Mouse (Mus musculus): ENCODE measurements around the gene Gm20388.
A peak's percentile ranks its signal among the peaks of the same experiment; 100 is the strongest.

The Gm20388 gene

DNA sequence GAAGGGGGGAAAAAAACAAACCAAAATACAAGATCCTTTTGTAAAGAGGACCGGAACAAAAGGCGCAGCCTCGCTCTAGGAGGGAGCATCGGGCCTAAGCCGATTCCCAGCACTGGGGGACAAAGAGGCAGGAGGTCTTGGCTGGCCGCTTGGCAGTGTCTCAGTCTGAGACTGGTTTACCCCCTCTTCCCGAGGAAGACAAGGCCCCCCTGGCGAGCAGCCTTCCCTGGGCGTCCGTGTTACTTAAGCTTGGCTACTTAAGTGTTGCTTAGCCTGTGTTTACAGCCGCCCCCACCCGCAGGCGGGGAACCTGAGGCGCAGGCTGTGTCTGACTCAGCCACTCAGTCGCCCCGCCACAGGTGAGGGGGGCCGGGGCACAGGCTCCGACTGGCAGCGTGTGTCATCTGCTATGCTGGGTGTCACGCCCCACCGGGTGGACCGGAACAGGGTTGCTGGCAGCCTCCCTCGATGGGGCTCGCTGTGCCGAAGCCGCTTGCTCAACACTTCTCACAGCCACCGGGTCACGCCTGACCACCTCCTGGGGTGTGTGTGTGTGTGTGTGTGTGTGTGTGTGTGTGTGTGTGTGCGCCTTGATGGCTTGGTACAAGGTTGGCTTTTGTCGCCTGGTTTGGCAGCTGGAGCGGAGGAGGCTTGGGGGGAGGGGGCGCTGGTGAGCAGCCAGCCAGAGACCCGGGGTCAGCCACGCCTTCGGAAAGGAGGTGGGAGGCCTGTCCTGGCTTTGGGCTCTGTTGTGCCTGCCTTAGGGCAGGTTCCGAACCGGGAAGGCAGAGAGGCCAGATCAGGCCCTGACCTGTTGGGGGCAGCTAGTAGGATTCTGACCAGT, 628.0 kb downstream of the Gm20388 start:
- DNase-seq (ENCODE audit: low spot score in 2 of 2) = peak in 1 of 2 experiments; percentile 76

GRCm38 (mm10) chr8:120539381-120539774, 628.7 kb downstream of the Gm20388 start:
- DNase-seq (ENCODE audit: low spot score in 2 of 2) = no peak

- DNase-seq (ENCODE audit: low spot score in 2 of 2) = no peak
Measured at GRCm38 (mm10) chr8:120539775-120540625, 629.4 kb downstream of the Gm20388 start.

DNA sequence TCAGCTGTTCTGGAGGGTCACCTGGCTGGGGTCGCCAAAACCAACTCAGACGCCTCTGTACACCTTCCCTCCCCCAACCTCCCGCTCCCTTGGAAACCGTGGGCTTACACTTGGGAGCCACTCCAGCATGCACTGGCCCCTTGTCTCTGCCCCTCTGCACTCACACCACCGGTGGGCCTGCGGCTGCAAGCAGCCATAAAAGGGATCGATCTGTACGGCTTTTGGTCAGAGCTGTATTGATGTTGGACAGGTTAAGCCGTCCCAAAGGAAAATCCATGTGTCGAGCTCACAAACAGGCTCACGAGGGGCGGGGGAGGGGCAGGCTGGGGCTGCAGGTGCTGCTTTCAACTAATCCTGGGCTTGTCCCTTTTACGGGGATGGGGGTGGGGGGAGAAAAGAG, 632.4 kb downstream of the Gm20388 start:
- no peak for DNase-seq (ENCODE audit: low spot score in 2 of 2)

DNA sequence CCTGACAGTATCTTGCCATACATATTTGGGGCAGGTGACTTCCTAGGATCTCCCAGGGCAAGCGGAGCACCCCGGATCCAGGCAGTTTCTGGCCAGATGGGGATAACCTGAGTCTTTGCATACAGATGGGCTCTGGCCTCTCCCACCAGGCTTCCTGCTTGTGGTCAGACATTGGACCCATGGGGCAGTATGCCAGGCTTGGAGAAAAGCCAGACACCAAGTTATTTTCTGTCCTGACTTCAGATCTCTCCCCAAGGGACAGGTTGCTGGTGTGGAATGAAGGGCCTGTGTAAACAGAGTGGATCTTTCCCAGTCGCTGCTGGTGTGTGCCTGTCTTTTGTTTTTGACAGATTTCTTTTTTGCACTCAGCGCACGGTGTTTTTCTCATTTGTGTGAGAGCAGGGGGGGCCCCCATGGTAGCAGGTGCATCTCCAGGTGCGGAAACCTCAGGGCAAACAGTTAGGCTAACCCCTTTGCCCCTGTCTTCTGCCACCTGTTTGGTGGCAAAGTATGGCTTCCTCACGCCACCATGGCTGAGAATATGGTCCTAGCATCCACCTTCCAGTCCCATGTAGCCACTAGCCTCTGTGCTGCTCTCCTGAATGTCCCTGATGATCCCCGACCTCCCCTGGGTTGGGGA, 632.9 kb downstream of the Gm20388 start:
- no peak for DNase-seq (ENCODE audit: low spot score in 2 of 2)

DNA sequence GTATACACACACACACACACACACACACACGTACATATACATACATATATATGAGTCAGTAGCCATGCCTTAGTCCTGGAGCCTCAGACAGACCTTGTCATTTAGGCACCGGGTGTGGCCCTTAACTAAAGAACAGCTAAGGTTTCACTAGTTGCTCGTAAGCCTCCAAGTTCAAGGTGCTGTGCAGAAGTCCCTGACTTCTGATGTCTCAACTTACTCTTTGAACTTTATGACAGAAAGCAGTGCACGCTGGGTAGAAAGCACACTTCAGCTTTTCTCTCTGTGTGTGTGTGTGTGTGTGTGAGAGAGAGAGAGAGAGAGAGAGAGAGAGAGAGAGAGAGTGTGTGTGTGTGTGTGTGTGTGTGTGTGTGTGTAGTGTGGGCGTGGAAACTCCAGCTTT, 633.5 kb downstream of the Gm20388 start:
- no peak for DNase-seq (ENCODE audit: low spot score in 2 of 2)

- DNase-seq (ENCODE audit: low spot score in 2 of 2) = no peak
Measured at GRCm38 (mm10) chr8:120547562-120547961, 636.9 kb downstream of the Gm20388 start.

GRCm38 (mm10) chr8:120548313-120548761, 637.7 kb downstream of the Gm20388 start:
- peak in 1 of 2 experiments; percentile 74 for DNase-seq (ENCODE audit: low spot score in 2 of 2)

GRCm38 (mm10) chr8:120549321-120549921, 638.8 kb downstream of the Gm20388 start:
- no peak for DNase-seq (ENCODE audit: low spot score in 2 of 2)

GRCm38 (mm10) chr8:120549922-120550321, 639.3 kb downstream of the Gm20388 start:
- no peak for DNase-seq (ENCODE audit: low spot score in 2 of 2)

- DNase-seq (ENCODE audit: low spot score in 2 of 2) = no peak
Measured at GRCm38 (mm10) chr8:120550430-120550829, 639.8 kb downstream of the Gm20388 start.

GRCm38 (mm10) chr8:120550937-120551676, 640.5 kb downstream of the Gm20388 start:
- no peak for DNase-seq (ENCODE audit: low spot score in 2 of 2)

DNA sequence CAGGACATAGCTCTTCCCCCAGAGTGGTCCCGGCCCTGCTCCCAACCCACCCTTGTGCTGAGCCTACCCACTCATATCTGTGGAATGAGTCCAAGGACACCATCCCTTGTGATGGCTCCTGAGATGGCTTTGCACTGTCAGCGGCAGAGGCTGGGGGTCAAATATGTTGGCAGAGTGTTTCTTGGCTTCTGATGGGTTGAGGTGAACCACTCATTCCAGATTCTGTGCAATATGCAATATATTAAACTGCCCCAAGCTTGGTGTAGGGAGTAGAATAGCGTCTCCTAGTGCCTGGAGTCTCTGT, 641.0 kb downstream of the Gm20388 start:
- no peak for DNase-seq (ENCODE audit: low spot score in 2 of 2)

- no peak for DNase-seq (ENCODE audit: low spot score in 2 of 2)
Measured at GRCm38 (mm10) chr8:120552509-120552908, 641.9 kb downstream of the Gm20388 start.

DNA sequence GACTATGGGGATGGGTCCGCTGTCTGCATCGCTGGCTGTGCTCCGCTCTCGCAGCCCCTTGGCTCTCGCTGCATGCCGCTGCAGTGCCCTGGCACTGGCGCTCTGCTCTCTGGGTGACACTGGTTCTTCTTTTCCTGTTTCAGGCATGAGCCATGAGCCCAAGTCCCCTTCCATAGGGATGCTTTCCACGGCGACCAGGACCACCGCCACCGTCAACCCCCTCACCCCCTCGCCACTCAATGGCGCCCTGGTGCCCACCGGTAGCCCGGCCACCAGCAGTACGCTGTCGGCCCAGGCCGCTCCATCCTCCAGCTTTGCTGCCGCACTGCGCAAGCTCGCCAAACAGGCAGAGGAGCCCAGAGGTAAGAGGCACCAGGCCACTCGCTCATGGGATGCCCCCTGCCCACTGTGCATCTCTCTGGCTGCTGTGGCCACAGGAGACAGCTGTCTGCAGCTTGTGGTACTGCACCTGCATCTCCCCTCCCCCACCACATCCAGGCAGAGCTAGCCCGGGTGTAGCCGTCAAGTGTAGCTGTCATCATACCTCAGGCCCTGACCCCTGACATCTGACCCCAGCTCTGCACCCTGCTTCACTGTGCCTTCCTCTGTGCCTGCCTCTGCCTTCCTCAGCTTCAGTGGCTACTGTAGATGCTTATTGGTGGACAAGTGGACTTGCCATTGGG, 642.9 kb downstream of the Gm20388 start:
- DNase-seq (ENCODE audit: low spot score in 2 of 2) = no peak

- no peak for DNase-seq (ENCODE audit: low spot score in 2 of 2)
Measured at GRCm38 (mm10) chr8:120554466-120555039, 643.9 kb downstream of the Gm20388 start.

DNA sequence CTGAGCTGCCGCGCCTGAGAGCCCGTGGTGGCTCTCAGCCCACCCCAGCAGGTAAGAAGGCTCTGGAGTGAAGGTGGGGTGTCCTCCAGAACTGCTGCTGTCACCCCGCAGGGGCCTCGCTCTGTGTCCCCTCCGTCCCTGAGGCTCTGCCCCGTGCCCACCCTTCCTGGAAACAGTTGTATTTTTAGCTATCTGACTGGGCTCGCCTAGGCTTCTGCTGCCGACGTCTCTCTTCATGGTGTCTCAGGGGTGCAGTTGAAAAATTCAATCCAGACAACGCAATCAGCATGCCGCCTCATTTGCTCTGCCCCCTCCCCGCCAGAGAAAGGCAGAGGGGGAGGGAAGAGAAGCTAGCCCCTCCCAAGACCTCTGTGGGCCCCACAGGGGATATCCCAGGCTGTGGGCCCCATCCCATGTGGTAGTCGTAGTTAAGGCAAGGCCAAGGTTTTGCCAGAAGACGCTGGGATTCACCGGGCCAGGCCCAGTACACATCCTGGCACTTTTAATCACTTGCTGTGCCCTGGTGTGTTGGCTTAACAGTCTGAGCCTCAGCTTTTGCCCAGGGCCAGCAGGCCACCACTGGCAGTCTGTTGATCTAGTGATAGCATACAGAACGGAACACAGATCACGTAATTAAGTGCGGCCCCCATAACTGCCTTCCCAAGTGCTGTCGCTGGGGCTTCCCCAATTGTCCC, 645.7 kb downstream of the Gm20388 start:
- DNase-seq (ENCODE audit: low spot score in 2 of 2) = no peak

GRCm38 (mm10) chr8:120557170-120557965, 646.7 kb downstream of the Gm20388 start:
- peak in 1 of 2 experiments; percentile 81 for DNase-seq (ENCODE audit: low spot score in 2 of 2)

- no peak for DNase-seq (ENCODE audit: low spot score in 2 of 2)
Measured at GRCm38 (mm10) chr8:120558162-120558561, 647.5 kb downstream of the Gm20388 start.

Data from left cerebral cortex, adult 9 months (tissue).